Mouse (Mus musculus) activated CD4-positive, CD25-positive, alpha-beta regulatory T cell, adult 9 weeks (primary cell): ENCODE measurements around the gene Hacd3. TPM values are rescaled to one million over a fixed set of nuclear protein-coding genes. Genes with fewer than 3 reads are reported as not detected.

Experiments used
- polyA plus RNA-seq: library from polyadenylated mRNA; unstranded; fragments of 100-300 nt; shearing (Covaris generic); gene quantifications from one replicate; pipeline ENCODE4 v1.2.1, GENCODE M21; 2017

Hacd3 gene
- polyA plus RNA-seq, result 183 TPM

GRCm38 (mm10) chr9:65020991-65021886 is at the start of gene Hacd3:
Gene Hacd3 (minus strand): TSS chr9:65021693.

DNA sequence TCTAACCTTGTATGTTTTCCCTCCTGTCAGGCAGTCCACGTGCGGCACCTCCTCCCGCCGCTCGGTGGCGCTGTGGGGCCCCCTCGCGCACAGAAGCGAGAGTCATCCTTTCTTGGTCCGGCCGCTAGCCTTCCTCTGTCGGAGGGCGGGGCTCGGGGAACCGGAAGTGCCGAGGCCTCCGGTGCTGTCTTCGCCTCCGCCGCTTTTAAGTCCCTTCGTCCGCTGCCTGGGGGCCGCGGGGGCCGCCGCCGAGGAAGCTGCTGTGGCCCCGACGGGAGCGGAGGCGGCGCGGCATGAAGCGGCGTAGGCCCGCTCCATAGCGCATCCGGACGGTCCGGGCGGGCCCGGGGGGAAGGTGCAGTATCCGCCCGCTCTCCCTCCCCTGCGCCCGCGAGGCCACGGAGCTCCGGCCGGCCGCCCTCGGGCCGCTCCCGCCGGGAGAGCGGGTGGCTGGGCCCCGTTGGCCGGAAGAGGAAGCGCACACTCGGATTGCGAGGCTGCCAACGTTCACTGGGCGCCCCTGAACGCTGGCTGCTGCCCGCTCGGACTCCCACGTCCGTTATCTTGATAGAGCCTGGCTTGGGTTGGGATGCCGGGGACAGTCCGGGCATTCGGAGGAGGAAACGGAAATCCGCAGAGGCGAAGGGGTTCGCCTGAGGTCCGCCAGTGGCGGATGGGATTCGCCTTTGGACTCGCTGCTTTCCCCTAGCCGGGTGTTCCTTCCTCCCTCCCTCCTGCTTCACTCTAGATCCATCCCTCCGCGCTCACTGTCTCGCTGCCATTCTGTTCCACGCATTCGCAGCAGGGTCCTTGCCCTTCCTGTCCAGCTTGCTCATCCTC is 11.0 kb upstream of the Hacd3 start, which contains the start of gene Dpp8:
TSS of gene Dpp8 (plus strand) at position 146 of the 840 bp plus-strand sequence.

GRCm38 (mm10) chr9:64960117-64960977 is 61.1 kb downstream of the Hacd3 start, which contains the start of gene Ints14:
Gene Ints14 (plus strand): TSS chr9:64960905.

DNA sequence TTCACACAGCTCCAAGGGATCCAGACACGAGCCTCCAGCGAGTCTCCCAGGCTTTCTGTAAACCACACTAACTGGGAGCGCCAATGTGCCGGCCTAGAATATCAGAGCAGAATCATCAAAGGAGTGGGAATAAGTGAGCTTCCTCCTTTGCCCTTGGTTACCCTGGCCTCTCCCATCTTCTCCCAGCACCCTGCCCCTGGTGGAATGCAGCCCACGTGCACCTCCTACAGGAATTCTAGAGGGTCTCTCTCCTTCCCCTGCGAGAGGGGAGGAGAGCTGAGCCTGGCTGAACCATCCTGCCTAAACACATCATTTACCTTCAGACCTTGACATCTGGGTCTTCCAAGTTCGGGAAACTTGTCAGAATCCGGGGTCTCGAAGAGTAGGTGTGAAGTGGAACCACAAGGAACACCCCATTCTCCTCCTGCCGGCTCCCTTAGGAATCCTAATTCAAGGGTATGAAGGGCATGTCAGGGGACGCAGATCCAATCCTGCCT is 70.3 kb downstream of the Hacd3 start, which contains the start of gene Slc24a1:
TSS of gene Slc24a1 (minus strand) at position 447 of the 497 bp plus-strand sequence.

Other genes with a start within 250 kb of the Hacd3 start
- 32.7 TPM for gene Dennd4a, start 210.4 kb downstream of the Hacd3 start, polyA plus RNA-seq
- 0.05 TPM for gene Slc24a1, start 70.1 kb downstream of the Hacd3 start, polyA plus RNA-seq
- 48.8 TPM for gene Ints14, start 60.8 kb downstream of the Hacd3 start, polyA plus RNA-seq
- gene Dpp8, start 10.7 kb upstream of the Hacd3 start, polyA plus RNA-seq, result 47.5 TPM
- gene Igdcc4, start 79.8 kb upstream of the Hacd3 start, polyA plus RNA-seq, result not detected
- not detected for gene Igdcc3, start 119.5 kb upstream of the Hacd3 start, polyA plus RNA-seq
- 7.2 TPM for gene Parp16, start 173.7 kb upstream of the Hacd3 start, polyA plus RNA-seq
- not detected for gene Cilp, start 243.5 kb upstream of the Hacd3 start, polyA plus RNA-seq